Mouse (Mus musculus): ENCODE measurements around the gene Slc44a4. TPM values are rescaled to one million over a fixed set of nuclear protein-coding genes. Genes with fewer than 3 reads are reported as not detected.
A peak's percentile ranks its signal among the peaks of the same experiment; 100 is the strongest.

Slc44a4 gene
- polyA plus RNA-seq, 1 experiment: not detected

DNA sequence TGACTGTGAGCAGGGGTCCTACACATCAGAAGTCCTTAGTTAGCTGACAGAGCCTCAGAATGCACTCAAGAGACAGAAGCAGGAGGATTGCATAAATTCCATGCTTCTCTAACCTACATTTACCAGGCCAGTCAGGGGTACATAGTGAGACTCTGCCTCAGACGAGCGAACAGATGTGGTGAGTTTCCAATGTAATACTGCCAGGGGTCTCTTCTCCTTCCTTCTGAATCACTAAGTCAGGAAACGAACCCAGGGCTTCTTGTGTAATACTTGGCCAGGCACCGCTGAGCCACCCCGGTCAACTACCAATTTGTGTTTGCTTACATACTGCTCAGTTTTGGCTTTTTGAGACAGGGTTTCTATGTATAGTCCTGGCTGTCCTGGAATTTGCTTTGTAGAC lies 26.3 kb upstream of the Slc44a4 start:
- no peak overlapping the region for H3K27ac ChIP-seq (ENCODE audit: insufficient read depth, low read length)
- no peak overlapping the region for H3K4me3 ChIP-seq (ENCODE audit: insufficient read depth, low read length)
- H3K4me1 ChIP-seq (ENCODE audit: control insufficient read depth, insufficient read depth, low read length): peaks cover 13% of the 10 kb centered on the region
- TF ChIP-seq POLR2A (IDR thresholded peaks at IDR 0.05; ENCODE audit: low read depth, low read length) (no peak), CTCF (IDR thresholded peaks at IDR 0.05; ENCODE audit: borderline replicate concordance, insufficient read depth, low read length) (no peak)

DNA sequence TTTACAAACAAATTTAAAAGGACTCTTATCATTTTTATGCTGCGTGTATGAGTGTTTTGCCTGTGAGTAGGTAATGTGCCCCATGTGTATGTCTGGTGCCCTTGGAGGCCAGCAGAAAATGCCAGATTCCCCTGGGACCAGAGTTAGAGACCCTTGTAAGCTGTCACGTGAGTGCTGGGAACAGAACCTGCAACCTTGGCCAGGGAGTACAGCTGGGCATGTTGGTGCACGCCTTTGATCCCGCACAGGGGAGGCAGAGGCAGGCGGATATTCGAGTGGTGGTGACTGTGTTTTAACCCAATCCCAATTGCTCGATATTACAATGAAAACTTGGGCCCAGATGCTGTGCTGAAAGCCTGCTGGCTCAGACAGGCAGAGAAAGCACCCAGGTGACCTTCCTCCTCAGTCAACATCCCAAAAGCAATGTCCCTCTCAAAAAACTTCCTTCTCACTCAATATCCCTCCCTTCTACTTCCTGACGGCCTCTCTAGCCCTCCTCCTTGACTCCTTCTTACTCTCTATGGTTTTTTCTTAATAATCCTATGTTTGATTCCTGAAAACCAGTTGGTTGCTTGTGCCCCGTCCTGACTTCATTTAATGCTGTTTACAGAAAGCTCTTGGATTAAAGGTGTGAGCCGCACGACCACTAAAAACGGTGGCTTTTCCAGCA lies 24.1 kb upstream of the Slc44a4 start:
- TF ChIP-seq POLR2A (IDR thresholded peaks at IDR 0.05; ENCODE audit: low read depth, low read length) (no peak), CTCF (IDR thresholded peaks at IDR 0.05; ENCODE audit: borderline replicate concordance, insufficient read depth, low read length) (no peak)
- no peak overlapping the region for H3K27ac ChIP-seq (ENCODE audit: insufficient read depth, low read length)
- H3K4me3 ChIP-seq (ENCODE audit: insufficient read depth, low read length): no peak overlapping the region
- H3K4me1 ChIP-seq (ENCODE audit: control insufficient read depth, insufficient read depth, low read length): peaks cover 9% of the 10 kb centered on the region

DNA sequence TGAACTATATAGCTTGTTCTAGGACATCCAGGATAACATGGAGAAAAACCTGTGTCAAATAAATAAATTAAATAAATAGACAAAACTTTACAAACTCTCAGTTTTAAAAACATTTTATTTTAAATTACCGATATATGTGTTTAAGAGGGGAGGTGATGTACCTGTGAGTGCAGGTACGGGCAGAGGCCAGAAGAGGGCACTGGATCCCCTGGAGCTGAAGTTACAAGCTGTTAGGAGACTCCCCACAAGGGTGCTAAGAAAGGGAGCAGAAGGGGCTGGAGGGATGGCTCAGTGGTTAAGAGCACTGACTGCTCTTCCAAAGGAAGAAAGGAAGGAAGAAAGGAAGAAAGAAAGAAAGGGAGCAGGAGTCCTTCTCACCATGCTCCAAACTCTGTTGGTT lies 22.9 kb upstream of the Slc44a4 start:
- TF ChIP-seq CTCF (IDR thresholded peaks at IDR 0.05; ENCODE audit: borderline replicate concordance, insufficient read depth, low read length) (no peak), POLR2A (IDR thresholded peaks at IDR 0.05; ENCODE audit: low read depth, low read length) (no peak)
- Histone ChIP-seq H3K4me1 (ENCODE audit: control insufficient read depth, insufficient read depth, low read length) (0 out of 2 replicates have a peak, but pooled peaks cover 3% of the 10 kb centered on the region), H3K27ac (ENCODE audit: insufficient read depth, low read length) (no peak overlapping the region), H3K4me3 (ENCODE audit: insufficient read depth, low read length) (no peak overlapping the region)

GRCm38 (mm10) chr17:34893072-34893824 lies 21.0 kb upstream of the Slc44a4 start:
- no peak for TF ChIP-seq CTCF (IDR thresholded peaks at IDR 0.05; ENCODE audit: borderline replicate concordance, insufficient read depth, low read length)
- no peak for TF ChIP-seq POLR2A (IDR thresholded peaks at IDR 0.05; ENCODE audit: low read depth, low read length)
- Histone ChIP-seq H3K4me1 (ENCODE audit: control insufficient read depth, insufficient read depth, low read length) (no peaks in the 10 kb centered on the region), H3K4me3 (ENCODE audit: insufficient read depth, low read length) (no peak overlapping the region), H3K27ac (ENCODE audit: insufficient read depth, low read length) (peak overlapping the region; percentile 14; the same call in 1 of the 2 replicates)

DNA sequence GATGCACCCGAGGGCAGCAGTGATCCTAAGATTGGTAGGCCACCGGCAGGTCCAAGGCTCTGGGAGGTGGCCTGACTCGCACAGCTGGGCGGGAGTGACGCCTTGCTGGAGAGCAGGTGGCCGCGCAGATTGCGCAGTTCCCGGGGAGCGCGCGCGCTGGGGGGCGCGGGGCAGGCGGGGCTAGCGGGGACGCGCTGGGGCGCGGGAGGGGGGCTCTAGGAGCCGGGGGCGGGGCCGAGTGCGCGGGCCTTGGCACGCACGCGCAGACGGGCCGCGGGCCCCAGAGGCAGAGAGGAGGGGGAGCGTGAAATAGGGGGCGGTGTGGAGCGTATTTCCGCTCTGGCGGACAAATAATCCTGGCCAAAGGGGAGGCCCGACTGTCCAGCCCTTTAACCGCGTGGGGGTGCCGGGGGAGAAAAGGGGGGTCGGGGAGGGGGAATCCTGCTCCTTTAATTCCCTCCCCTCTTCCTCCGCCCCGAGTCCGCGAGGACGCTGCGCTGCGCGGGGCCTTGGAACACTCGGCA lies 20.1 kb upstream of the Slc44a4 start:
- Histone ChIP-seq H3K4me3 (ENCODE audit: insufficient read depth, low read length) (peak overlapping the region; percentile 6; the same call in 1 of the 2 replicates), H3K4me1 (ENCODE audit: control insufficient read depth, insufficient read depth, low read length) (no peaks in the 10 kb centered on the region), H3K27ac (ENCODE audit: insufficient read depth, low read length) (peak overlapping the region; percentile 14; the same call in 1 of the 2 replicates)
- TF ChIP-seq POLR2A (IDR thresholded peaks at IDR 0.05; ENCODE audit: low read depth, low read length): peak; percentile 71
- no peak for TF ChIP-seq CTCF (IDR thresholded peaks at IDR 0.05; ENCODE audit: borderline replicate concordance, insufficient read depth, low read length)

- Histone ChIP-seq H3K4me3 (ENCODE audit: insufficient read depth, low read length) (peak overlapping the region; percentile 49), H3K27ac (ENCODE audit: insufficient read depth, low read length) (peak overlapping the region; percentile 9; the same call in 1 of the 2 replicates), H3K4me1 (ENCODE audit: control insufficient read depth, insufficient read depth, low read length) (no peaks in the 10 kb centered on the region)
- no peak for TF ChIP-seq CTCF (IDR thresholded peaks at IDR 0.05; ENCODE audit: borderline replicate concordance, insufficient read depth, low read length)
- peak; percentile 45; the same call in 1 of the 2 replicates for TF ChIP-seq POLR2A (IDR thresholded peaks at IDR 0.05; ENCODE audit: low read depth, low read length)
These were observed 19.3 kb upstream of the Slc44a4 start for GRCm38 (mm10) chr17:34894801-34895530.

DNA sequence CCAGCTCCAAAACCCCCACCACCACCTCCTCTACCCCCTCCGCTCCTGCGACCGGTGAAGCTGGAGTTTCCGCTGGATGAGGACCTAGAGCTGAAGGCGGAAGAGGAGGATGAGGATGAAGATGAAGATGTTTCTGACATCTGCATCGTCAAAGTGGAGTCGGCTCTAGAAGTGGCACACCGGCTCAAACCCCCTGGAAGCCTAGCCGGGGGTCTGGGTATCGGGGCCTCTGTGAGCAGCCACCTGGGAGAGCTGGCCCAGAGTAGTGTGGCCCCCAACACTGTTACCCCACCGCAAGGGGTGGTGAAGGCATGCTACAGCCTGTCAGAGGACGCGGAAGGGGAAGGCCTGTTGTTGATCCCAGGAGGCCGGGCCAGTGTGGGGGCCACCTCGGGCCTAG lies 18.5 kb upstream of the Slc44a4 start:
- no peak overlapping the region for H3K27ac ChIP-seq (ENCODE audit: insufficient read depth, low read length)
- H3K4me1 ChIP-seq (ENCODE audit: control insufficient read depth, insufficient read depth, low read length): no peaks in the 10 kb centered on the region
- H3K4me3 ChIP-seq (ENCODE audit: insufficient read depth, low read length): no peak overlapping the region
- TF ChIP-seq CTCF (IDR thresholded peaks at IDR 0.05; ENCODE audit: borderline replicate concordance, insufficient read depth, low read length) (no peak), POLR2A (IDR thresholded peaks at IDR 0.05; ENCODE audit: low read depth, low read length) (no peak)

DNA sequence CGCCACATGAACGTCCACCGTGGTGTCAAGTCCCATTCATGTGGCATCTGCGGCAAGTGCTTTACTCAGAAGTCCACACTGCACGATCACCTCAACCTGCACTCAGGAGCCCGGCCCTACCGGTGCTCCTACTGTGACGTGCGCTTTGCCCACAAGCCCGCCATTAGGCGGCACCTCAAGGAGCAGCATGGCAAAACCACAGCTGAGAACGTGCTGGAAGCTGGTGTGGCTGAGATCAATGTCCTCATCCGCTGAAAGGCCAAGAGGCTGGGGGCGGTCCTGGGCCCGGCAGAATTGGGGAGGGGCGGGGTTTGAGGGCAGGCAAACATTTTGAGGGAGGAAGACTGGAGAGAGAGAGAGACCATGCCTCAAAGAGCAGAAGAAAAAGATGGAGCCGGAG lies 17.9 kb upstream of the Slc44a4 start:
- H3K4me3 ChIP-seq (ENCODE audit: insufficient read depth, low read length): no peak overlapping the region
- H3K4me1 ChIP-seq (ENCODE audit: control insufficient read depth, insufficient read depth, low read length): no peaks in the 10 kb centered on the region
- no peak for TF ChIP-seq CTCF (IDR thresholded peaks at IDR 0.05; ENCODE audit: borderline replicate concordance, insufficient read depth, low read length)
- TF ChIP-seq POLR2A (IDR thresholded peaks at IDR 0.05; ENCODE audit: low read depth, low read length): no peak
- no peak overlapping the region for H3K27ac ChIP-seq (ENCODE audit: insufficient read depth, low read length)

DNA sequence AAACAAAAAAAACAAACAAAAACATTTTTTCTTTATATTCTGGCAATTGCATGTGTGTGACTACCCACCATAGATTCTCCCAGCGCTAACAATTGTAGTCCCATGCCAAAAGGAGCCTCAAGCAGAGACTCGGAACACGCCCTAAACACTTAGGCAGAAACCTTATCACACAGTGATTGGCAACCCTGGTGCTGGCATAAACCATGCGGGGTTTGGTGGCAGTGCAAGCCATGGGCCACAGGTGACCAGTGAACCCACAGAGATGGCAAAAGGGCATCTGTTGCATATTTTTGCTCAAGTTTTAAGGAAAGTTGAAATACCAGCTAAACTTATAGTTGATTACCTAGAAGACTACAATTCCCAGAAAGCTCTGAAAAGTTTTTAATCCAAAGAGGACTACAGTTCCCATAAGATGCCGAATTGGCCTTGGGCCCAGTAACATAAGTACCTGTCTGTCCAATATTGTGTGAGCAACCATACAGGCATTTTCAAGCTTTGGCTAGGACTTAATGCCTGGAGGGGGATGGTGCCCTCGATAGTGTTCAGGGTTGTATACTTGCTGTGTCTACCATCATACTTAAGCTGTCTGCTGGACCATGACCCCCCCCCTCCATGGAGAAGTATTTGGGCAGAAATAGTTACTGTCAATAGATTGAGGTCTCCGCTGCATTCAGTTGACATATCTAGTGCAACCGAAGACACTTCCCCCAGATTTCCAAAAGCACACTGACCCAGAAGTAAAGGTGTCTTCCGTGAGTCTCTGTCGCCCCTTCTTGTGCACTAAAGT lies 16.7 kb upstream of the Slc44a4 start:
- Histone ChIP-seq H3K4me3 (ENCODE audit: insufficient read depth, low read length) (peak overlapping the region; percentile 52), H3K27ac (ENCODE audit: insufficient read depth, low read length) (peak overlapping the region; percentile 85), H3K4me1 (ENCODE audit: control insufficient read depth, insufficient read depth, low read length) (no peaks in the 10 kb centered on the region)
- TF ChIP-seq POLR2A (IDR thresholded peaks at IDR 0.05; ENCODE audit: low read depth, low read length): no peak; the same call in 1 of the 2 replicates
- TF ChIP-seq CTCF (IDR thresholded peaks at IDR 0.05; ENCODE audit: borderline replicate concordance, insufficient read depth, low read length): no peak

All from embryonic fibroblast, embryonic 13.5 days (primary cell).